Mouse (Mus musculus): ENCODE data around the gene Gpbp1. TPM values are rescaled to one million over a fixed set of nuclear protein-coding genes. Genes with fewer than 3 reads are reported as not detected.

The Gpbp1 gene
- polyA plus RNA-seq, 1 experiment = 29.9 TPM

- no peaks in the 10 kb centered on the region for H3K27me3 ChIP-seq (ENCODE audit: control insufficient read depth, insufficient read depth, low read length)
- no peaks in the 10 kb centered on the region for H3K4me1 ChIP-seq (ENCODE audit: control insufficient read depth, insufficient read depth, low read length)
- TF ChIP-seq POLR2A (IDR thresholded peaks at IDR 0.05; ENCODE audit: control insufficient read depth, low read depth, low read length) (no peak), CTCF (IDR thresholded peaks at IDR 0.05; ENCODE audit: control insufficient read depth, insufficient read depth, insufficient replicate concordance, low read depth, low read length) (no peak)
- no peak overlapping the region for H3K4me3 ChIP-seq (ENCODE audit: control insufficient read depth, low read depth, low read length)
- no peak overlapping the region for H3K27ac ChIP-seq (ENCODE audit: control insufficient read depth, insufficient read depth, low read depth, low read length)
- no peaks in the 10 kb centered on the region for H3K36me3 ChIP-seq (ENCODE audit: control insufficient read depth, insufficient read depth, low read length)
Observed at GRCm38 (mm10) chr13:111524277-111524676, 34.4 kb upstream of the Gpbp1 start.

- TF ChIP-seq CTCF (IDR thresholded peaks at IDR 0.05; ENCODE audit: control insufficient read depth, insufficient read depth, insufficient replicate concordance, low read depth, low read length) (no peak), POLR2A (IDR thresholded peaks at IDR 0.05; ENCODE audit: control insufficient read depth, low read depth, low read length) (no peak)
- H3K27me3 ChIP-seq (ENCODE audit: control insufficient read depth, insufficient read depth, low read length) = no peaks in the 10 kb centered on the region
- H3K4me1 ChIP-seq (ENCODE audit: control insufficient read depth, insufficient read depth, low read length) = no peaks in the 10 kb centered on the region
- H3K36me3 ChIP-seq (ENCODE audit: control insufficient read depth, insufficient read depth, low read length) = no peaks in the 10 kb centered on the region
- H3K4me3 ChIP-seq (ENCODE audit: control insufficient read depth, low read depth, low read length) = no peak overlapping the region
- no peak overlapping the region for H3K27ac ChIP-seq (ENCODE audit: control insufficient read depth, insufficient read depth, low read depth, low read length)
Observed at GRCm38 (mm10) chr13:111522336-111522735, 32.4 kb upstream of the Gpbp1 start.

- Histone ChIP-seq H3K27ac (ENCODE audit: control insufficient read depth, insufficient read depth, low read depth, low read length) (no peak overlapping the region), H3K27me3 (ENCODE audit: control insufficient read depth, insufficient read depth, low read length) (no peaks in the 10 kb centered on the region), H3K4me3 (ENCODE audit: control insufficient read depth, low read depth, low read length) (no peak overlapping the region), H3K36me3 (ENCODE audit: control insufficient read depth, insufficient read depth, low read length) (no peaks in the 10 kb centered on the region), H3K4me1 (ENCODE audit: control insufficient read depth, insufficient read depth, low read length) (no peaks in the 10 kb centered on the region)
- TF ChIP-seq POLR2A (IDR thresholded peaks at IDR 0.05; ENCODE audit: control insufficient read depth, low read depth, low read length) = no peak
- TF ChIP-seq CTCF (IDR thresholded peaks at IDR 0.05; ENCODE audit: control insufficient read depth, insufficient read depth, insufficient replicate concordance, low read depth, low read length) = no peak
Observed at GRCm38 (mm10) chr13:111520456-111520855, 30.5 kb upstream of the Gpbp1 start.

- Histone ChIP-seq H3K4me1 (ENCODE audit: control insufficient read depth, insufficient read depth, low read length) (no peaks in the 10 kb centered on the region), H3K4me3 (ENCODE audit: control insufficient read depth, low read depth, low read length) (no peak overlapping the region), H3K36me3 (ENCODE audit: control insufficient read depth, insufficient read depth, low read length) (no peaks in the 10 kb centered on the region), H3K27me3 (ENCODE audit: control insufficient read depth, insufficient read depth, low read length) (no peaks in the 10 kb centered on the region), H3K27ac (ENCODE audit: control insufficient read depth, insufficient read depth, low read depth, low read length) (no peak overlapping the region)
- TF ChIP-seq POLR2A (IDR thresholded peaks at IDR 0.05; ENCODE audit: control insufficient read depth, low read depth, low read length) (no peak), CTCF (IDR thresholded peaks at IDR 0.05; ENCODE audit: control insufficient read depth, insufficient read depth, insufficient replicate concordance, low read depth, low read length) (no peak)
Observed at GRCm38 (mm10) chr13:111518332-111518731, 28.4 kb upstream of the Gpbp1 start.

DNA sequence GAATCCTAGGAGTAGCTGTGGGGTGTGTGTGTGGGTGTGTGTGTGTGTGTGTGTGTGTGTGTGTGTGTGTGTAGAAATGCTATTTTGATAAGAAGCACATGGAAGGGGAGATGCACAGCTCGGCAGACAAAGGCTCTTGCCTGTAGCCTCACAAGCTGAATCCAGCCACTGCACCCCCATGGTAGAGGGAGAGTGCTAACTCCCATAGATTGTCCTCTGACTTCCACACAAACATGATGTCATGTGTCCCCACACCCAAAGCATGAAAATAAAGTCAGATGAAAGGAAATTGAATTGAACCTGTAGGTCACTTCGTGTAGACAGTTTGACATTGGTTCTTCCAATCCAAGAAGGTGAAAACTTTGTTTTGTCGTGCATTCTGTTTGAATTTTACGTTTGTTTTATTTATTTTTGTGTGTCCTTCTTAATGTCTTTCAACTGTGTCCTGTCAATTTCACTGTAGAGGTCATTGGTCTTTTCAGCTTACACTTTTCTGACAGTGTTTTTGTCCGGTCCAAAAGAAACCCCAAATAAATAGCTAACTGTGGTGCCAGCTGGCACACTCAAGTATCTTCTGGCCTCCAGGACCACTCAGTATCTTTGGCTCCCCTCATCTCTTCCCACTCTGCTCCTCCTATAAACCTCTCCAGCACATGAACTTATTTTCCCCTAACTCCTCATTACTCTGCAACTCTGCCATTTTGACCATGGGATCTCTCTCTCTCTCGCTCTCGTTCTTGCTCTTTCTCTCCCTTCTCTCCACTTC is 26.7 kb upstream of the Gpbp1 start:
- TF ChIP-seq CTCF (IDR thresholded peaks at IDR 0.05; ENCODE audit: control insufficient read depth, insufficient read depth, insufficient replicate concordance, low read depth, low read length) (no peak), POLR2A (IDR thresholded peaks at IDR 0.05; ENCODE audit: control insufficient read depth, low read depth, low read length) (no peak)
- Histone ChIP-seq H3K4me1 (ENCODE audit: control insufficient read depth, insufficient read depth, low read length) (no peaks in the 10 kb centered on the region), H3K27ac (ENCODE audit: control insufficient read depth, insufficient read depth, low read depth, low read length) (no peak overlapping the region), H3K4me3 (ENCODE audit: control insufficient read depth, low read depth, low read length) (no peak overlapping the region), H3K27me3 (ENCODE audit: control insufficient read depth, insufficient read depth, low read length) (no peaks in the 10 kb centered on the region), H3K36me3 (ENCODE audit: control insufficient read depth, insufficient read depth, low read length) (no peaks in the 10 kb centered on the region)

GRCm38 (mm10) chr13:111509385-111509784 is 19.5 kb upstream of the Gpbp1 start:
- H3K36me3 ChIP-seq (ENCODE audit: control insufficient read depth, insufficient read depth, low read length) = no peaks in the 10 kb centered on the region
- no peak overlapping the region for H3K27ac ChIP-seq (ENCODE audit: control insufficient read depth, insufficient read depth, low read depth, low read length)
- no peaks in the 10 kb centered on the region for H3K4me1 ChIP-seq (ENCODE audit: control insufficient read depth, insufficient read depth, low read length)
- H3K27me3 ChIP-seq (ENCODE audit: control insufficient read depth, insufficient read depth, low read length) = no peaks in the 10 kb centered on the region
- H3K4me3 ChIP-seq (ENCODE audit: control insufficient read depth, low read depth, low read length) = no peak overlapping the region
- TF ChIP-seq POLR2A (IDR thresholded peaks at IDR 0.05; ENCODE audit: control insufficient read depth, low read depth, low read length) (no peak), CTCF (IDR thresholded peaks at IDR 0.05; ENCODE audit: control insufficient read depth, insufficient read depth, insufficient replicate concordance, low read depth, low read length) (no peak)

DNA sequence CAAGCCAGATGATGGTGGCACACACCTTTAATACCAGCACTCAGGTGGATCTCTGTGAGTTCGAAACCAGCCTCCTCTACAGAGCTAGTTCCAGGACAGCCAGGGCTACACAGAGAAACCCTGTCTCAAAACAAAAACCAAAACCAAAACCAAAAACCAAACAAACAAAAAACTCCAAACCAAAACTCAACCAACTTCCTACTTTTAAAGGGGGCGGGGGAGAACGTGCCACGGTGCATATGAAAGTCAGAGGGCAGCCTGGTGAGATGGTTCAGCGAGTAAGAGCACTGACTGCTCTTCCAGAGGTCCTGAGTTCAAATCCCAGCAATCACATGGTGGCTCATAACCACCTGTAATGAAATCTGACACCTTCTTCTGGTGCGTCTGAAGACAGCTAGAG is 18.7 kb upstream of the Gpbp1 start:
- no peak overlapping the region for H3K27ac ChIP-seq (ENCODE audit: control insufficient read depth, insufficient read depth, low read depth, low read length)
- no peaks in the 10 kb centered on the region for H3K4me1 ChIP-seq (ENCODE audit: control insufficient read depth, insufficient read depth, low read length)
- no peak for TF ChIP-seq CTCF (IDR thresholded peaks at IDR 0.05; ENCODE audit: control insufficient read depth, insufficient read depth, insufficient replicate concordance, low read depth, low read length)
- no peak for TF ChIP-seq POLR2A (IDR thresholded peaks at IDR 0.05; ENCODE audit: control insufficient read depth, low read depth, low read length)
- no peaks in the 10 kb centered on the region for H3K27me3 ChIP-seq (ENCODE audit: control insufficient read depth, insufficient read depth, low read length)
- H3K4me3 ChIP-seq (ENCODE audit: control insufficient read depth, low read depth, low read length) = no peak overlapping the region
- no peaks in the 10 kb centered on the region for H3K36me3 ChIP-seq (ENCODE audit: control insufficient read depth, insufficient read depth, low read length)

Measured in testis, adult 2 months (tissue).